Mouse (Mus musculus): ENCODE measurements at regions not wholly inside any gene's neighbourhood (a gene's known extent, or its start where the extent isn't known, plus 50 kb on each side); places are given as distances from the start of the nearest gene placed in this dataset.
A peak's percentile ranks its signal among the peaks of the same experiment; 100 is the strongest.
"Not testable (repeated sequence)": the region's sequence is repeated elsewhere in the genome, so short reads cannot be mapped to it uniquely, and the experiment has no call there.

DNA sequence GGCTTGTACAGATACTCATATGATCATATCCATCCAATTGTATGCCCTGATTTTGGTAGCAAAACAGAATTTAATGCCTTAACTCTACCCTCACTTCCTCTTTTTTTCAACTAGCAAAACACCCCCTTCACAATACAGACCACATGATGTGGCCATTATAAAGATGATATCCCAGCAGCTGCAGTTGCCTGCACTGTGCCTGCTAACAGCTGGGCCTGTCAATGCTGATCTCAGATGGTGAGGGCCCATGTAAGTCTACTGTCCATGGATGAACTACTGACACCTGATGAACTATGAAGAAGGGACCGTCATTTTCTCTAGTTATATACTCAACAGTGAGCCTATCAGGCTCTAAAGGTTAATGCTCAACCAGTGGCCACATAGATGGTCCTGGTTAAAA is 191.8 kb upstream of the Fmr1 start:
- DNase-seq (ENCODE audit: low spot score in 2 of 2) = no peak

DNA sequence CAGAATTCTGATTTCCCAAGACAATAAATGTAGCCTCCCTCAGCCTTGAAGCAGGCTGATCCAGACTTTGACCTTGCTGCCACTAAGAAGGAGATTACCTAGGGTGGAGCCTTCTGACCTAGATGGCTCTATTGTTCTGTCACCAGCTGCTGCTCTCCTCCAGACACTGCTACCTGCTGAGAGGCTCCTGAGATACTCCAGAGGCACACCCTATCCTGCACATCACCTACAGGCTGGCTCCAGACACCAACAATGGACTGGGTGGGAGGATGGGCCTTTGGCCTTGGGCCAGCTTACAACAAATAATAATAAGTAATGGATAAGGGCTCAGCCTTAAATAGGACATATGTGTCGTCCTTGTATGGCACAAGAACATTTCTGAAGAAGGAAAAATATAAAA is 186.3 kb upstream of the Fmr1 start:
- DNase-seq (ENCODE audit: low spot score in 2 of 2) = not testable (repeated sequence)

DNA sequence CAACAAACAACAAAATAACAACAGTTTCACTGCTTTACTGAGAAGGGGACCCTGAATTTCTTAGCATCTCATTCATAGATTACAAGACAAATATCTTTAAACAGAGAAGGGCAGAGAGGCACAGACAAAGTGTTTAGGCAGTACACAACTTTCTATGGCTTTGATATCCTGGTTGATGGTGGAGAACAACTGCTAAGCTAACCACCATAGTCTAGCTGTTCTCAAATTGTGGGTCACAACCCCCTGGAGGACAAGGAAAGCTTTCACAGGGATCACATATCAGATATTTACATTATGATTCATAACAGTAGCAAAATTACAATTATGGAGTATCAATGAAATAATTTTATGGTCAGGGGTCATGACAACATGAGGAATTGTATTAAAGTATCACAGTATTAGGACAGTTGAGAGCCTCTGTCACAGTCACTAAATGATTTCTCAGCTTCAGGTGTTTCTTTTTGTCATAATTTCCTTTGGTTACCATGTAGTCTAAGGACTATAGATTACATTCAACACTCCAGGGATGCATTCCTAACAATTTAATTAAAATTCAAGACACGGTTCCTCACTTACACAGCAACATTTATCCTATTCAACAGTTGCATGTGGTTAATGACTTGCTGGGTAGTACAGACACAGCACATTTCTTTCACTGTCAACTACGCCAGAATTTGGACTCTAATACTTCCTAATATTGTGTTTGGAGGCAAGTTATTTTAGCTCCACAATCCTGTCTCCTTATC is 183.8 kb upstream of the Fmr1 start:
- no peak for DNase-seq (ENCODE audit: low spot score in 2 of 2)

DNA sequence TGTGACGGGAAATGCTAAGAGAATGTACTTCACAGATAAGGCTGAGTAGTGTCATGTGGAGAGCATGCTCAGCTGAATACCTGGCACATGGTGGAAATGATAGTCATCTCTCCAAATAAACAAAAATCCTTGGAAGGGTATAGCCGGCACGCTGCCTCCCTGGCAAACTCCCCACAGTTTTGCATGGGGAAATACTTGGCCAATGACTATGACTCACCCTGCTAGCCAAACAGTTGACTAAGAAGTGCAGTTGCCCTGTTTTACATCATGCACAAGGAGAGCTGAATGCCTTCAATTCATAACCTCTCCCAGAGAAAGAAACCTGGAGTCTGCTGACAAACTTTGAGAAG is 183.2 kb upstream of the Fmr1 start:
- DNase-seq (ENCODE audit: low spot score in 2 of 2) = peak; percentile 11 to 26

DNA sequence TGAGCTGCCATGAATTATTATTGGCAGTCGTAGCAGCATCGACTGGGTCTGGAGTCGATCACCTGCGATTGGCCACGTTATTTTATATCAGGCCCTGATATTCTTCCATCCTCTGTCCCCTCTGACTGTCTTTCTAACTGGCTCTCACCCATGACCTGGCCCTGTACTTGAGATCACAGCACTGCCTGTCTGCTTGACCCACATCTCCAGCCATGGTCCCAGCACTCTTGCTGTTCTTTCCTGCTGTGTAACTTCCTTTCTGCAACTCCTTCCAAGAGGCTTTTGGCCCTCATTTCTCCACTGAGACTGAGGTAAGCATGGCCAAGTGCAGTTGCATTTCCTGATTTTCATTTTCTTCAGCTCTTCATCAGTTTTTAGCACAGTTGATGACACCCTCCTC is 182.6 kb upstream of the Fmr1 start:
- peak; percentile 3 for DNase-seq (ENCODE audit: low spot score in 2 of 2)

DNA sequence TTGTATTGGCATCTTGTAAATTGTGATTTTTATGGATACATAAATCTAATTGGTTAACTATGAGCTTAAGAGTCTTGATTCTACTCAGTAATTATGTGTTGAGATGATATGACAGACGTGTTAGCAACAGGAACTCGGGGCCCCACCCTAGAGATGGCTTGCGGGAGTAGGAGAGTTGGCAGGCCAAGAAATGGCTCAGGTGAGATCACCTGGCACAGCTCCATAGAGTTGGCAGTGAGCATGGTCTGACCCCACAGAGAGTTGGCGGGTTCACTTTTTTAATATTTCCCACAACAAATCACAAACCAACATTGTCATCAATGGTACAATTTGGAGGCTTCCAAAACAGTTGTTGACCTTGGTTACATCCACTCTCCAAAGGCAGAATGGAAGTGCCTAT is 180.5 kb upstream of the Fmr1 start:
- DNase-seq (ENCODE audit: low spot score in 2 of 2) = no peak

DNA sequence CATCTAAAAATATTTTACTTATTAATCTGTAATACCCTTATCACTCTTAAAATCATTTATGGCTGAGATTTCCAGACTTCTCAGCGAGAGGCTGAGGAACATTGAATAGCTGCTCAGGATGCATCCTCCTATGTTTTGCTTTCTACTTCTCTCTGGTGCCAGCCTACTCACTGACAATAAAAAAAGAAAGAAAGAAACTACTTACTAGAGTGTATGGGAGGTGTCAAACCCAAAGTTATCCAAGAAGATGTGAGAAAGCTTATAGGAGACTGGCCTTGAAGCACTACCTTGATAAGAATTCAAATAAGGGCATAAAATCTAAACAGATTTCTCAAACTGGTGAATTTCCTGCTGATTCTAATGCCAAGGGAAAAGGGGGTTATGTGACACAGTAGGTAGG is 175.4 kb upstream of the Fmr1 start:
- no peak for DNase-seq (ENCODE audit: low spot score in 2 of 2)

DNA sequence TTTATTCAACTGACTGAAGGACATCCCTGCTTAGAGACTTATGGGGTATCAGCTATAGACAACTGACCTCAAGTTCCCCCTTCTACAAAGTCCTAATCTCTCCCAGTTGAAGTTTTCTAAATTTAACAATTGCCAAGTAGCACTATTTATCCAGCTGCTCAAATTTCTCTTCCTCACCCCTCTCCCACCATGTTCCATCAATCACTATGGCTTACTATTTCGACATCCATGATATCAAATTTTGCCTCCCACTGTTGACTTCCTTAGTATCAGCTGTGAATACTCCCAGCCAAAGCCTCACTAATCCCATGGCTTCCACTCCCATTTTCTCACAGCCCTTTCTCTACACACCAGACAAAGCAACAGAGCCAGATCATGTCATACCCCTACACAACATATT is 170.7 kb upstream of the Fmr1 start:
- DNase-seq (ENCODE audit: low spot score in 2 of 2) = no peak

DNA sequence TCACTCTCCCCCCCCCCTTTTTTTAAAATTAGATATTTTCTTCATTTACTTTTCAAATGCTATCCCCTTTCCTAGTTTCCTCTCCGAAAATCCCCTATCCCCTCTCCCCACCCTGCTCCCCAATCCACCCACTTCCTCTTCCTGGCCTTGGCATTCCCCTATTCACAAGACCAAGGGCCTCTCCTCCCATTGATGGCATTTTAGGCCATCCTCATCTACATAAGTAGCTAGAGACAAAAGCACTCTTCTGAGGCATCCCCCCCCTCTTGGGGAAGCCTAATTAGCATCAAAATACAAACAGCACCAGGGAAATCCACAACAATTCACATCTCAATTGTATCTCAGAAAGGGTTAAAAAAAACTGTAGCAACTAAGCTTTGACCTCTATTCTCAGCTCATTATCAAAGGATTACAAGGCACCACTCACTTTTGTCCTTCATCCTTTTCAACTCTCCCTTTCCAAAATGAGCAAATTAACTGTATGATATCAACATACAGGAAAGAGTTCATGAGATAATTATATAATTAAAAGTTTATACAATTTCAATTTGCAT is 166.1 kb upstream of the Fmr1 start:
- no peak for DNase-seq (ENCODE audit: low spot score in 2 of 2)

DNA sequence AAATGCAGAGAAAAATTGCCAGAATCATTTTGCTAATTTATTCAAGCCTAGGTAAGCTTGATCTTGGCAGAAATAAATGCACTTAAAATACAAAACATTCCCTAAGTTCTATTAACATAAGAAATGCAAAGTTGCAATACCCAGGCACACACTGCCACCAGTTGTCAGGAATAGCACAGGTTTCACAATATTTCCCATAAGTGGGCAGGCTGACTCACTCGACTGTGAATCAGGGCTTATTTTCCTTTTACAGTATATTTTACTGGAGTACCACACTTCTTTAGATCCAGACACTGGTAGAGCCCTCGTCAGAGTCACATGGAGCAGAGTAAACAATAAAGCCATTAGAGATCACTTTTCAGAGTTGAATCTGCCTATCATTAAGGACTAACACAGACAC is 131.8 kb upstream of the Fmr1 start:
- no peak for DNase-seq (ENCODE audit: low spot score in 2 of 2)

DNA sequence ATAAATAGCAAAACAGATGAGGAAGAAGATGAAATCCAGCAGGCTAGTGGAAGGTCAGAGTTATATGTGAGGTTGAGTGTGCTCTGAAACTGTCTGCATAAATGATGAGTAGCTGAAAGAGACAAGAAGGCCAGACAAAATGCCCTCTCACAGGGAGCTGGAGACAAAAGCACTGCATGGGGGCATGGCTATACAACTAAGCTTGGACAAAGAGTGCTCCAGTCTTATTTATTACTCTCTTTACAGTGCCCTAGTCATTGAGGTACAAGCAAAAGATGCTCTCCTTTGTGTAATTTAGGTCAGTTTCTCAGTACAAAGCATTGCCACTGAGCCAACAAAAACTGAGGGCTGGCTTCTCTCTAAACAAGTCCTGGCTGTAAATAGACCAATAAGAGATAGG is 124.3 kb upstream of the Fmr1 start:
- no peak for DNase-seq (ENCODE audit: low spot score in 2 of 2)

DNA sequence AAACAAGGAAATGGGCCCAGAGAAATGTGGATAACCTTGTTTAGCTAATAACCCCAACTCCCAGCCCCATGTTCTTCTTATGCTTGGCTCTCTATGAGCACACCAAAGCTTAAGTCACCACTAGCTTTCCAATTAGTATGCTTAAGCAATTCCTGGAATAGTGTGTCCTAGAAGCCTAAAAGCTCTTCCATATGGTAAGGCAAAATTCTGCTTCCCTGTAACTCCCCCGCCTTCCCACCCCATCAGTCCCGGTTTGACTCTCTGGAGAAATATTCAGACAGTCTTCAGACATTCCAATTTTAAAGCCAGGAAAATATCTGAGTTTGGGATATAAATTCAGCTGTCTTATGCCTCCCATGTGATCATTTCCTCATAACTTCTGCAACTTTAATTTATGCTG is 120.6 kb upstream of the Fmr1 start:
- DNase-seq (ENCODE audit: low spot score in 2 of 2) = no peak

DNA sequence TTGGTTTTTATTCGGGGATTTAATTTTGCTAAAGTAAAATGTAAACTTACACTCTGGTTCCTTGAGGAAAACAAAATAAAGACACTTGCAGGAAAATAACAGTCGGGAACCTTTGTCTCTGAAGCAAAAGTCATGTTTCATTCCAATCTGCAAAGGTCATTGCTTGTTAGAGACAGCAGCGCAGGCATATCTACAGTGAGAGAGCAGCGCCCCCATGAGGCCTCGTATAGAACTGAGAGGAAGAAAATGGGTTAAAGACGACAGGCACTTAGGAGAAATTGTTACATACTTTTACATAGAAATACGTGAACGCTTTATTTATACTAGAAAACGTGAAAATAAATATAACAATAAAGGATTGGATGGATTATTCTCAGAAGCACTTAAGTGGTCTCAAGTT is 93.1 kb upstream of the Fmr1 start:
- peak; percentile 2 to 8 for DNase-seq (ENCODE audit: low spot score in 2 of 2)

DNA sequence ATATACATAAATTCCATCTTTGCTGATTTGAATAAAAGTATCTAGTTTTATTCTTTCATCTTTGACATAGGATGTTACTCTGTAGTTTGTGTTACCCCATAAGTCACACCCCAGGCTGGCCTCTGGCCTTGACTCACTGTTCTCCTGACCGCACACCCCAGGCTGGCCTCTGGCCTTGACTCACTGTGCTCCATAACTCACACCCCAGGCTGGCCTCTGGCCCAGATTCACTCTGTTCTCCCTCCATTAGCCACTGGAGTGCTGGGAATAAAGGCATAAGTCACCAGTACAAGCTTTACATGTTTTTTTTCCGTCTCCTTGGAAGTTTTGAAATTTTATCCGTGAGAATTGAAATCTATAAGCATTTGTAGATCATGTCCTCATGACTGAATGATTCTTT is 56.2 kb upstream of the Fmr1 start:
- DNase-seq (ENCODE audit: low spot score in 2 of 2) = no peak
